Mouse (Mus musculus) liver, embryonic 16.5 days (tissue): ENCODE results near the gene Psenen. TPM values are rescaled to one million over a fixed set of nuclear protein-coding genes. Genes with fewer than 3 reads are reported as not detected.
A peak's percentile ranks its signal among the peaks of the same experiment; 100 is the strongest.

Source experiments
- ATAC-seq: fragments of 200-750 bp; cut with Nextera tagmentation; 2 replicates; pipeline ENCODE4 v1.8.0; 2017; ENCODE audit warnings: low read depth, mild to moderate bottlenecking, moderate number of reproducible peaks, moderate library complexity
- H3K27ac ChIP-seq: fragments of 300-500 bp; sonication (generic); 2 replicates; pipeline ENCODE4 v1.5.1; 2014; ENCODE audit warnings: mild to moderate bottlenecking, low read length
- H3K27me3 ChIP-seq: fragments of 300-500 bp; sonication (generic); 2 replicates; pipeline ENCODE4 v1.6.1; 2014; ENCODE audit warnings: low read depth, low read length, mixed read lengths; ENCODE audit not compliant: control insufficient read depth, insufficient read depth
- H3K36me3 ChIP-seq: fragments of 300-500 bp; sonication (generic); 2 replicates; pipeline ENCODE4 v1.6.1; 2014; ENCODE audit warnings: mild to moderate bottlenecking; ENCODE audit not compliant: control insufficient read depth, insufficient read depth
- H3K4me1 ChIP-seq: fragments of 300-500 bp; sonication (generic); 2 replicates; pipeline ENCODE4 v1.6.1; 2014; ENCODE audit warnings: low read depth, low read length, mixed read lengths; ENCODE audit not compliant: control insufficient read depth
- H3K4me2 ChIP-seq: fragments of 300-500 bp; sonication (generic); 2 replicates; pipeline ENCODE4 v1.6.1; 2014; ENCODE audit warnings: low read depth, low read length, mixed read lengths
- H3K4me3 ChIP-seq: fragments of 300-500 bp; sonication (generic); 2 replicates; pipeline ENCODE4 v1.5.1; 2014; ENCODE audit warnings: low read depth, mild to moderate bottlenecking, low read length
- H3K9ac ChIP-seq: fragments of 300-500 bp; sonication (generic); 2 replicates; pipeline ENCODE4 v1.6.1; 2014; ENCODE audit warnings: low read depth, low read length
- H3K9me3 ChIP-seq: fragments of 300-500 bp; sonication (generic); replicated peaks from 2 replicates; pipeline ENCODE4 v1.6.1; 2016; ENCODE audit warnings: low read length; ENCODE audit not compliant: control insufficient read depth
- WGBS: fragments of 180-500 bp; shearing (Covaris S2); extraction: QIAGEN DNeasy Blood & Tissue Kit; methylation state at CpG from one replicate; pipeline ENCODE4 v1.1.7; 2014; ENCODE audit not compliant: insufficient replicate concordance; 5-methylcytosine and 5-hydroxymethylcytosine counted together
- microRNA-seq: library from miRNA; unstranded; fragments of <30 nt; microRNA quantifications from one replicate; pipeline ENCODE4, GENCODE M21; 2016
- polyA plus RNA-seq: library from polyadenylated mRNA; unstranded; fragments of >200 nt; fragmentation: Nextera tagmentation; extraction: Ambion mirVana; gene quantifications from 2 replicates; pipeline ENCODE4 v1.2.1, GENCODE M21; 2015

Gene Psenen
- polyA plus RNA-seq, 1 experiment from 2014 or later = 65.0 TPM

DNA sequence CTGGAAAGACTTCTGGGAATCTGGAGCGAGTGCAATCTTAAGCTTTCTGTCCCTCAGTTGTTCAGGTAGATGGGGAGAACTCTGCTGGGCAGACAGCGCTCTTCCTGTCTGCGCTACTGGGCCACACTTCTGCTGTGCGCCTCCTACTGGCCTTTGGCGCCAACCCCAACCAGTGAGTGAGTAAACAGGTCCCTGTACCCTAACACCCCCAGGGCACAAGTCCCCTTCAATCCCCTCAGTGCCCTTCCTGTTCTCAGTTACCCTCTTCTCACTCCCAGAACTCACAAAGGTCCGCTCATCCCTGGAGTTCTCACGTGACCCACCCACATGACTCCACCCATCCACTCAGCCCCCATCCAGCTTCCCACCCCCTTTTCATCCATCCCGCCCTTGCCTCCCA is 45.1 kb downstream of the Psenen start:
- 37% methylated on average over 8 of the region's 8 CpGs for whole genome bisulfite sequencing
- Histone ChIP-seq H3K27me3 (no peaks in the 10 kb centered on the region), H3K9ac (no peak overlapping the region), H3K9me3 (no peaks in the 10 kb centered on the region), H3K36me3 (no peaks in the 10 kb centered on the region), H3K4me1 (no peaks in the 10 kb centered on the region), H3K4me2 (no peak overlapping the region), H3K27ac (no peak overlapping the region), H3K4me3 (no peak overlapping the region)
- ATAC-seq = no peak

DNA sequence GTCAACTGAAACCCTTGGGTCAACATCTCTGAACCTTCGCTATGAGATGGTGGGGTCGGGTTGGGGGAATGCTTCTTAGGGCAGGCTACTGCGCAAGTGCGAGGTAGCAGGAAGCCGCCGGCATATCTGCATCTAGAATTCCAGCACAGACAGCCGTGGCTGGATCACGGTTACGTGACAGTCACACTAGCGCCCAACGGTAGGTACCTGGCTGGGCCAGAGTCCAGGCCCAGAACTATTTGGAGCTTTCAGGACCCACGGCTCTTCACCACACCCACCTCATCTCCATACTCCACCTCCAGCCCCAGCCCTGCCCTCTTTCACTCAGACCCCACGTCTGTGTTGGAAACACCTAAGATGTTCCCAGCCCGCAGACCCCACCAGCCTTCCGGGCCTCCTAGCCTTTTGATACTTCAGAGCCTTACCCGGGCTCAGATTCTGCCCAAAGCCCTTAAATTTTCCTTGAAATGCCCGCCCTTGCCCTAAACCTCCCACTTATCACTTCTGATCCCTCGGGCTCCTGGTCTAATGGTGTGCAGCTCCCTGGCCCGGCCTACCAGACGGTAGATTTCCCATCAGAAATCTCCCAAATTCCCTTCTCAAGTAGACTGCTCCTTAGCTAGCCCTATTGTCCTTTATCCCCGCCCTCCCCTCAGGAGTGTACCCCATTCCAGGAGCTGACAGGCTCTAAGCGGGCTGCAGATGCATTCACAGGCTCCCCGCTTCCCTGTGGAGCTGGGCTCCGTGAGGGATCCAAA is 48.2 kb downstream of the Psenen start:
- 52% methylated on average over 24 of the region's 24 CpGs for WGBS
- H3K27ac ChIP-seq = no peak overlapping the region
- H3K36me3 ChIP-seq = no peaks in the 10 kb centered on the region
- no peaks in the 10 kb centered on the region for H3K9me3 ChIP-seq
- H3K9ac ChIP-seq = no peak overlapping the region
- H3K4me3 ChIP-seq = no peak overlapping the region
- H3K4me2 ChIP-seq = no peak overlapping the region
- H3K27me3 ChIP-seq = no peaks in the 10 kb centered on the region
- no peaks in the 10 kb centered on the region for H3K4me1 ChIP-seq
- peak; percentile 65 for ATAC-seq

Small RNAs within 50 kb of the gene (microRNA-seq; reads per million reads assigned to microRNA genes)
- 3.2 reads per million, percentile 10 among the genes with 10 or more reads in this experiment for gene Gm38670
- not detected for gene Mir3569

Other genes with a start within 250 kb of the Psenen start
- 17.0 and 22.4 TPM in 2 replicates for gene Syne4, start 248.8 kb downstream of the Psenen start, polyA plus RNA-seq
- gene E130208F15Rik, start 241.9 kb downstream of the Psenen start, polyA plus RNA-seq = 0.30 and 0.88 TPM in 2 replicates
- gene Sdhaf1, start 239.7 kb downstream of the Psenen start, polyA plus RNA-seq = 4.3 and 4.6 TPM in 2 replicates
- 2.0 and 2.1 TPM in 2 replicates for gene Lrfn3, start 200.9 kb downstream of the Psenen start, polyA plus RNA-seq
- gene Tyrobp, start 149.9 kb downstream of the Psenen start, polyA plus RNA-seq = 150 and 154 TPM in 2 replicates
- 7.2 and 7.8 TPM in 2 replicates for gene Hcst, start 143.8 kb downstream of the Psenen start, polyA plus RNA-seq
- gene Nfkbid, start 141.9 kb downstream of the Psenen start, polyA plus RNA-seq = 1.4 and 1.7 TPM in 2 replicates
- gene Aplp1, start 118.1 kb downstream of the Psenen start, polyA plus RNA-seq = 4.2 and 4.4 TPM in 2 replicates
- gene Kirrel2, start 105.9 kb downstream of the Psenen start, polyA plus RNA-seq = 0.12 and 0.23 TPM in 2 replicates
- 0.09 and 0.19 TPM in 2 replicates for gene Nphs1, start 105.3 kb downstream of the Psenen start, polyA plus RNA-seq
- 79.3 and 85.2 TPM in 2 replicates for gene Prodh2, start 70.0 kb downstream of the Psenen start, polyA plus RNA-seq
- 1.8 and 2.6 TPM in 2 replicates for gene Arhgap33, start 28.6 kb downstream of the Psenen start, polyA plus RNA-seq
- 5.3 and 6.9 TPM in 2 replicates for gene Hspb6, start 11.4 kb downstream of the Psenen start, polyA plus RNA-seq
- 2.7 and 3.0 TPM in 2 replicates for gene Proser3, start 11.3 kb downstream of the Psenen start, polyA plus RNA-seq
- gene Lin37, start 3.8 kb downstream of the Psenen start, polyA plus RNA-seq = 22.7 and 23.7 TPM in 2 replicates
- 31.5 and 32.6 TPM in 2 replicates for gene U2af1l4, start 326 bp downstream of the Psenen start, polyA plus RNA-seq
- 3.8 and 4.1 TPM in 2 replicates for gene Gm49396, start 283 bp downstream of the Psenen start, polyA plus RNA-seq
- 2.1 and 2.2 TPM in 2 replicates for gene Igflr1, start 1.8 kb upstream of the Psenen start, polyA plus RNA-seq
- 2.7 and 3.5 TPM in 2 replicates for gene Kmt2b, start 25.1 kb upstream of the Psenen start, polyA plus RNA-seq
- 0.21 and 0.34 TPM in 2 replicates for gene Zbtb32, start 35.3 kb upstream of the Psenen start, polyA plus RNA-seq
- gene Upk1a, start 49.2 kb upstream of the Psenen start, polyA plus RNA-seq = 0.08 and 0.09 TPM in 2 replicates
- 566 and 597 TPM in 2 replicates for gene Cox6b1, start 62.5 kb upstream of the Psenen start, polyA plus RNA-seq
- gene Etv2, start 72.2 kb upstream of the Psenen start, polyA plus RNA-seq = not detected in 2 replicates
- gene Rbm42, start 86.7 kb upstream of the Psenen start, polyA plus RNA-seq = 41.9 and 43.4 TPM in 2 replicates
- gene Haus5, start 101.4 kb upstream of the Psenen start, polyA plus RNA-seq = 28.5 and 31.8 TPM in 2 replicates
- not detected in 2 replicates for gene Pmis2, start 108.0 kb upstream of the Psenen start, polyA plus RNA-seq
- gene 2200002J24Rik, start 135.3 kb upstream of the Psenen start, polyA plus RNA-seq = 0.57 and 0.90 TPM in 2 replicates
- 4.1 and 4.4 TPM in 2 replicates for gene Atp4a, start 148.6 kb upstream of the Psenen start, polyA plus RNA-seq
- 94.1 and 96.0 TPM in 2 replicates for gene Tmem147, start 165.9 kb upstream of the Psenen start, polyA plus RNA-seq
- 0.14 TPM in 1 of 2 replicates, not detected in the other for gene Gapdhs, start 180.1 kb upstream of the Psenen start, polyA plus RNA-seq
- gene Sbsn, start 187.8 kb upstream of the Psenen start, polyA plus RNA-seq = 0.05 and 0.20 TPM in 2 replicates
- gene Dmkn, start 200.1 kb upstream of the Psenen start, polyA plus RNA-seq = 0.36 and 0.40 TPM in 2 replicates
- 0.22 TPM in 1 of 2 replicates, not detected in the other for gene Krtdap, start 224.3 kb upstream of the Psenen start, polyA plus RNA-seq